Mouse (Mus musculus) CD4-positive, CD25-positive, alpha-beta regulatory T cell, adult 4 months (primary cell): ENCODE measurements around the gene Irak1. TPM values are rescaled to one million over a fixed set of nuclear protein-coding genes. Genes with fewer than 3 reads are reported as not detected.

ENCODE experiments used
- ATAC-seq: one replicate; pipeline ENCODE4 v1.8.0; 2017
- polyA plus RNA-seq, 2 experiments: library from polyadenylated mRNA; unstranded; fragments of 100-300 nt; shearing (Covaris generic); gene quantifications; one replicate each; pipeline ENCODE4 v1.2.1; 2017

The Irak1 gene
- polyA plus RNA-seq, 2 experiments from 2014 or later: 19.8 to 23.1 TPM

DNA sequence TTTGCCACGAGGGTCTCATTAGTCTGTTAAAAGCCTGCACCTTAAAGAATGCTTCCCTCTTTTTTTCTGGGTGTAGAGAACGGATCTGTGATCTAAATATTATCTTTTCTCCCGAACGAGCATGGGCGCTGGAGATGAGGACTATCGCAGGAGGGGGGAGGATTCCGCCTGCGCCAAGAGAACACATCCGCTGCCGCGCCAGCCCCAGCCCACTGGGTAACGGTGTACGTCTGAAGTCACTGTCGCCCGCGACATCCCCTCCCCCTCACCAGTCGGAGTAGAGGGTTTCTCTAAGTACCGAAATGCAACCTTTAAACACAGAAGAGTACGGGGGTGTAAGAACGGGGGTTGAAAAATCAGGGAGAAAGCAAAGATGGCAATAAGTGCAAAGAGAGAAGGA, 58.4 kb downstream of the Irak1 start:
- peak; percentile 40 for ATAC-seq

DNA sequence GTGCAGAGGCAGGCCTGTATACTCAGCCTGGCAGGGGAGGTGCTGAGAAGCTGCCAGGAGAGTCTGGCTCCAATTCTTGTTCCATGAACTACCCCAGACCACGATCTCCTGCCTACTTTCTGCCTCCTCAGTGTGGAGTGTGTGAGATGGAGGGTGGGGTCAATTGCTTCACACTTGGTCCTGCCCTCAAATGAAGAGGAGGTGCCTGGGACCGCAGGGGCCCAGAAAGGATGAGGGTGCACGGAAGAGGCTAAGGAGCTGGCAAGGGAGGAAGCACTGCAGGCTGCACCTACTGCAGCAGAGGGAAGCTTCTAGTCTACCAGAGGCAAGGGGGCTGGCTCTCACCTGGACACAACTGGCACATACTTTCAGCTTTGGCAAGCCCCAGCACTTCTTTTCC, 59.4 kb downstream of the Irak1 start:
- no peak for ATAC-seq

Other genes with a start within 250 kb of the Irak1 start
- gene Srpk3, start 249.5 kb downstream of the Irak1 start, polyA plus RNA-seq: 1 to 10 TPM in 1 of 2 experiments, under 1 TPM in 1; 0.12 to 3.4 TPM
- gene Idh3g, start 237.0 kb downstream of the Irak1 start, polyA plus RNA-seq: 100 to 1,000 TPM; 146 to 173 TPM
- 100 to 1,000 TPM; 214 to 239 TPM for gene Ssr4, start 236.9 kb downstream of the Irak1 start, polyA plus RNA-seq
- under 1 TPM; 0.08 to 0.16 TPM for gene Pdzd4, start 198.9 kb downstream of the Irak1 start, polyA plus RNA-seq
- 1 to 10 TPM; 2.6 to 3.3 TPM for gene Avpr2, start 131.8 kb downstream of the Irak1 start, polyA plus RNA-seq
- gene L1cam, start 127.8 kb downstream of the Irak1 start, polyA plus RNA-seq: 10 to 100 TPM in 1 of 2 experiments, 1 to 10 TPM in 1; 7.3 to 13.0 TPM
- gene Arhgap4, start 102.0 kb downstream of the Irak1 start, polyA plus RNA-seq: 100 to 1,000 TPM; 162 to 239 TPM
- 100 to 1,000 TPM; 181 to 200 TPM for gene Naa10, start 102.0 kb downstream of the Irak1 start, polyA plus RNA-seq
- 10 to 100 TPM in 1 of 2 experiments, 1 to 10 TPM in 1; 6.4 to 15.1 TPM for gene Renbp, start 93.1 kb downstream of the Irak1 start, polyA plus RNA-seq
- 10 to 100 TPM; 34.2 to 45.5 TPM for gene Hcfc1, start 57.6 kb downstream of the Irak1 start, polyA plus RNA-seq
- not detected for gene Opn1mw, start 103.5 kb upstream of the Irak1 start, polyA plus RNA-seq
- gene Mecp2, start 111.4 kb upstream of the Irak1 start, polyA plus RNA-seq: 10 to 100 TPM; 19.9 to 20.2 TPM
- not detected for gene Tex28, start 143.9 kb upstream of the Irak1 start, polyA plus RNA-seq
- 1 to 10 TPM; 2.9 to 3.1 TPM for gene Tktl1, start 153.3 kb upstream of the Irak1 start, polyA plus RNA-seq
- 100 to 1,000 TPM; 199 to 249 TPM for gene Flna, start 225.9 kb upstream of the Irak1 start, polyA plus RNA-seq
- 10 to 100 TPM; 35.0 to 53.2 TPM for gene Emd, start 230.8 kb upstream of the Irak1 start, polyA plus RNA-seq
- gene Rpl10, start 246.9 kb upstream of the Irak1 start, polyA plus RNA-seq: 1,000 to 10,000 TPM in 1 of 2 experiments, 100 to 1,000 TPM in 1; 597 to 1,460 TPM